ENCODE assay signal across 8 mouse cellular contexts in the genomic region with DNA sequence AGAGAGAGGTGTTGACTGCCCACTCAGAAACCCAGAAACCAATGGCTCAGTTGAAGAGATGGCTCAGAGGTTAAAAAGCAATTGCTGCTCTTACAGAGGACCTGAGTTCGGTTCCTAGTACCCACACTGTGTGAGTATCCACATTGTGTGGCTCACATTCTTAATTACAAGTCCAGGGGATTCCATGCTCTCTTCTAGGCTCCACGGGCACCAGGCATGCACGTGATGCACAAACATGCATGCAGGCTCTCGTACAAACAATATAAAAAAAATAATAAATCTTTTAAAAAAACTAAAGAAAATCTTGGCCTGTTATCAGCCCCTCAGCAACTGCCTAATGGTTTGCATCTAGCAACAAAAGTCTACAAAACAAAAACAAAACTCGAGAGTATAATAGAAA. TPM values are rescaled to one million over a fixed set of nuclear protein-coding genes. Genes with fewer than 3 reads are reported as not detected.
DNase-seq lines count a peak whose midpoint lies in the region; ATAC-seq and TF ChIP-seq lines count a peak whose summit lies in the region.

No protein-coding gene starts in this region.

- H3K4me2 ChIP-seq in CH12.LX (ENCODE audit: insufficient read depth, low read depth, poor library complexity, severe bottlenecking): peak overlapping the region; percentile 84
- H3K4me2 ChIP-seq in forebrain, embryonic 14.5 days (ENCODE audit: low read length): peak overlapping the region; percentile 64
- H3K4me2 ChIP-seq in liver, embryonic 14.5 days (ENCODE audit: low read depth): peak overlapping the region; percentile 74
- H3K4me2 ChIP-seq in stomach, postnatal 0 days (replicated peaks; ENCODE audit: low read depth): peak overlapping the region; percentile 77

- no peak for TF ChIP-seq EP300 in CH12.LX (IDR thresholded peaks at IDR 0.05; ENCODE audit: low read length)
- no peak for TF ChIP-seq EP300 in liver, embryonic 14.5 days (IDR thresholded peaks at IDR 0.05; ENCODE audit: low read depth)
- TF ChIP-seq EP300 in stomach, postnatal 0 days (optimal IDR thresholded peaks at IDR 0.05): no peak

- no peak for TF ChIP-seq POLR2A in CH12.LX (IDR thresholded peaks at IDR 0.05; ENCODE audit: low read depth, low read length)

- TF ChIP-seq RAD21 in CH12.LX (IDR thresholded peaks at IDR 0.05; ENCODE audit: low read depth, low read length): no peak

- dilution Hi-C loops in CH12.LX (cut with MboI; ENCODE audit: extremely low pct_ligation_motif_present, extremely low pct_unique_long_range_greater_than_20kb, low sequenced_read_pairs): no loop called here

- H3K4me3 ChIP-seq in CH12.LX (replicated peaks in 1 of 3; ENCODE audit: low read depth in 2 of 3, low read length in 2 of 3, poor library complexity in 1 of 3): peak overlapping the region; percentile 56 to 61 (median 58)
- H3K4me3 ChIP-seq in forebrain, embryonic 14.5 days (ENCODE audit: low read depth, low read length): peak overlapping the region; percentile 45
- H3K4me3 ChIP-seq in liver, embryonic 14.5 days (ENCODE audit: insufficient read depth in 1 of 2, low read depth in 2 of 2, low read length in 2 of 2): peak overlapping the region; percentile 71 to 99
- peak overlapping the region; percentile 57 for H3K4me3 ChIP-seq in stomach, postnatal 0 days (ENCODE audit: low read depth, low read length)

- H3K27ac ChIP-seq in CH12.LX (ENCODE audit: insufficient read depth, low read depth): no peak overlapping the region
- H3K27ac ChIP-seq in forebrain, embryonic 14.5 days (ENCODE audit: low read depth, low read length): 0 out of 2 replicates have a peak overlapping the region, but pooled peaks have one; percentile 79
- no peak overlapping the region for H3K27ac ChIP-seq in liver, embryonic 14.5 days
- H3K27ac ChIP-seq in stomach, postnatal 0 days (replicated peaks): peak overlapping the region; percentile 80

- no peaks in the 10 kb centered on the region for H3K79me2 ChIP-seq in CH12.LX (replicated peaks; ENCODE audit: control insufficient read depth, extremely low read depth, insufficient read depth, poor library complexity, severe bottlenecking)

- peak; percentile 13 for DNase-seq in embryo, embryonic 11 days
- DNase-seq in embryo, embryonic 10.5 days (ENCODE audit: low spot score): no peak
- no peak for DNase-seq in CH12.LX (ENCODE audit: extremely low read depth)
- no peak for DNase-seq in forebrain, embryonic 14.5 days (ENCODE audit: low spot score)
- DNase-seq in liver, embryonic 14.5 days (ENCODE audit: low read depth in 3 of 3, low spot score in 3 of 3): no peak
- no peak for DNase-seq in stomach, postnatal 0 days (ENCODE audit: low spot score)
- no peak for DNase-seq in left cerebral cortex, adult 8-10 months (ENCODE audit: low spot score in 2 of 2)
- no peak for DNase-seq in right cerebral cortex, postnatal 14 days

- H3K9ac ChIP-seq in CH12.LX (ENCODE audit: insufficient read depth, low read depth): peak overlapping the region; percentile 42
- peak overlapping the region; percentile 60 for H3K9ac ChIP-seq in forebrain, embryonic 14.5 days (ENCODE audit: low read length)
- peak overlapping the region; percentile 58 for H3K9ac ChIP-seq in liver, embryonic 14.5 days (replicated peaks)
- H3K9ac ChIP-seq in stomach, postnatal 0 days (ENCODE audit: low read length): peak overlapping the region; percentile 59

- peak; percentile 35; the same call in 1 of the 2 replicates for ATAC-seq in forebrain, embryonic 14.5 days
- no peak for ATAC-seq in liver, embryonic 14.5 days (ENCODE audit: insufficient read depth)
- ATAC-seq in stomach, postnatal 0 days (ENCODE audit: low FRiP score, low TSS enrichment): no peak

- H3K9me3 ChIP-seq in CH12.LX (replicated peaks; ENCODE audit: low read length): no peaks in the 10 kb centered on the region
- no peaks in the 10 kb centered on the region for H3K9me3 ChIP-seq in forebrain, embryonic 14.5 days (replicated peaks; ENCODE audit: control insufficient read depth, low read length)
- H3K9me3 ChIP-seq in liver, embryonic 14.5 days (ENCODE audit: control insufficient read depth, low read length): no peaks in the 10 kb centered on the region
- no peaks in the 10 kb centered on the region for H3K9me3 ChIP-seq in stomach, postnatal 0 days (ENCODE audit: control insufficient read depth, low read length)

- WGBS in forebrain, embryonic 14.5 days: 72% methylated on average over 5 of the region's 5 CpGs
- WGBS in liver, embryonic 14.5 days (ENCODE audit: insufficient replicate concordance): 54% methylated on average over 5 of the region's 5 CpGs
- WGBS in stomach, postnatal 0 days: 62% methylated on average over 5 of the region's 5 CpGs

- in situ Hi-C loops in CH12.LX (cut with MboI; ENCODE audit: low pct_ligation_motif_present, low pct_unique_long_range_greater_than_20kb, low sequenced_read_pairs): no loop called here

- TF ChIP-seq CTCF in CH12.LX (conservative IDR thresholded peaks at IDR 0.05 in 1 of 2, IDR thresholded peaks at IDR 0.05 in 1 of 2; ENCODE audit: low read depth in 2 of 2, low read length in 2 of 2): no peak
- no peak for TF ChIP-seq CTCF in liver, embryonic 14.5 days (IDR thresholded peaks at IDR 0.05; ENCODE audit: low read depth)
- TF ChIP-seq CTCF in stomach, postnatal 0 days (IDR thresholded peaks at IDR 0.05; ENCODE audit: low read depth): no peak

- peaks cover 4 to 8% of the 10 kb centered on the region in 2 experiments for H3K36me3 ChIP-seq in CH12.LX (replicated peaks in 1 of 2; ENCODE audit: control insufficient read depth in 1 of 2, insufficient read depth in 1 of 2, low read length in 1 of 2)
- no peaks in the 10 kb centered on the region for H3K36me3 ChIP-seq in forebrain, embryonic 14.5 days (ENCODE audit: control insufficient read depth, insufficient read depth, low read length)
- H3K36me3 ChIP-seq in liver, embryonic 14.5 days (replicated peaks; ENCODE audit: control insufficient read depth, insufficient read depth, low read depth): no peaks in the 10 kb centered on the region
- no peaks in the 10 kb centered on the region for H3K36me3 ChIP-seq in stomach, postnatal 0 days (ENCODE audit: control insufficient read depth, insufficient read depth, low read length)

- no peaks in the 10 kb centered on the region for H3K27me3 ChIP-seq in CH12.LX (replicated peaks)
- H3K27me3 ChIP-seq in forebrain, embryonic 14.5 days (replicated peaks; ENCODE audit: control insufficient read depth, insufficient read depth, low read length): no peaks in the 10 kb centered on the region
- no peaks in the 10 kb centered on the region for H3K27me3 ChIP-seq in liver, embryonic 14.5 days (ENCODE audit: control insufficient read depth, insufficient read depth, low read length)
- H3K27me3 ChIP-seq in stomach, postnatal 0 days (ENCODE audit: control insufficient read depth, insufficient read depth, low read length): no peaks in the 10 kb centered on the region

- H3K4me1 ChIP-seq in CH12.LX (ENCODE audit: control insufficient read depth in 1 of 2, insufficient read depth in 2 of 2): peaks cover 0 to 27% of the 10 kb centered on the region in 2 experiments; a peak in 2 of 4 replicates
- H3K4me1 ChIP-seq in forebrain, embryonic 14.5 days (ENCODE audit: control insufficient read depth, insufficient read depth, low read length): peaks cover 4% of the 10 kb centered on the region; the same call in 1 of the 2 replicates
- peaks cover 2 to 9% of the 10 kb centered on the region in 2 experiments; a peak in 3 of 4 replicates for H3K4me1 ChIP-seq in liver, embryonic 14.5 days (replicated peaks; ENCODE audit: control insufficient read depth in 2 of 2, insufficient read depth in 2 of 2, low read length in 1 of 2)
- H3K4me1 ChIP-seq in stomach, postnatal 0 days (replicated peaks; ENCODE audit: control insufficient read depth, insufficient read depth): no peaks in the 10 kb centered on the region

TF ChIP-seq in CH12.LX, 34 proteins besides CTCF, POLR2A, EP300 and RAD21 (continues in another document):
- TF ChIP-seq E2F4 (IDR thresholded peaks at IDR 0.05; ENCODE audit: insufficient replicate concordance, low read depth, low read length) (no peak), TCF12 (IDR thresholded peaks at IDR 0.05; ENCODE audit: low read depth, low read length) (no peak), ZMIZ1 (IDR thresholded peaks at IDR 0.05; ENCODE audit: low read depth, low read length) (no peak), CHD2 (IDR thresholded peaks at IDR 0.05; ENCODE audit: low read length) (no peak), JUN (IDR thresholded peaks at IDR 0.05; ENCODE audit: insufficient read depth, low read depth, low read length) (no peak), BHLHE40 (IDR thresholded peaks at IDR 0.05; ENCODE audit: low read depth, low read length) (peak; percentile 83), GABPA (IDR thresholded peaks at IDR 0.05; ENCODE audit: insufficient replicate concordance, low read depth, low read length) (no peak), MAZ (IDR thresholded peaks at IDR 0.05; ENCODE audit: low read depth, low read length) (no peak), UBTF (IDR thresholded peaks at IDR 0.05; ENCODE audit: low read depth, low read length) (no peak), SMC3 (IDR thresholded peaks at IDR 0.05; ENCODE audit: low read depth, low read length) (no peak), RCOR1 (conservative IDR thresholded peaks at IDR 0.05; ENCODE audit: low read depth, low read length) (no peak), MYC (IDR thresholded peaks at IDR 0.05; ENCODE audit: low read depth, low read length) (peak; percentile 10; the same call in 1 of the 2 replicates), KAT2A (IDR thresholded peaks at IDR 0.05; ENCODE audit: insufficient replicate concordance, low read length) (no peak), MXI1 (IDR thresholded peaks at IDR 0.05; ENCODE audit: low read depth, low read length) (no peak), NRF1 (IDR thresholded peaks at IDR 0.05; ENCODE audit: low read depth, low read length) (no peak), ZKSCAN1 (IDR thresholded peaks at IDR 0.05; ENCODE audit: borderline replicate concordance, low read depth, low read length) (no peak), HCFC1 (IDR thresholded peaks at IDR 0.05; ENCODE audit: low read depth, low read length) (no peak), NELFE (IDR thresholded peaks at IDR 0.05; ENCODE audit: low read depth, low read length) (no peak), ZC3H11A (IDR thresholded peaks at IDR 0.05; ENCODE audit: low read depth, low read length) (no peak), CHD1 (IDR thresholded peaks at IDR 0.05; ENCODE audit: low read depth, low read length) (peak; percentile 57; the same call in 1 of the 2 replicates)

RNA-seq across cellular contexts. Expression of gene Egf, which starts 30.6 kb away (rescaled TPM):
- total RNA-seq in CH12.LX (2012; rRNA removed) (2.6 and 3.9 TPM in 2 replicates), CH12.LX (2014; rRNA removed) (2.3 and 2.7 TPM in 2 replicates)
- polyA plus RNA-seq in CH12.LX (2012; ENCODE audit: insufficient read length, low read depth): 3.4 and 4.1 TPM in 2 replicates
- polyA plus RNA-seq in forebrain, embryonic 14.5 days (2014; fragmentation: Nextera tagmentation; extraction: Ambion mirVana): 0.89 and 1.5 TPM in 2 replicates
- polyA plus RNA-seq in liver, embryonic 14.5 days (2012; rRNA removed): 0.42 and 0.77 TPM in 2 replicates
- polyA plus RNA-seq in liver, embryonic 14.5 days (2014; fragmentation: Nextera tagmentation; extraction: Ambion mirVana): 0.25 and 0.59 TPM in 2 replicates
- polyA plus RNA-seq in stomach, postnatal 0 days (2015; fragmentation: Nextera tagmentation; extraction: Ambion mirVana): 0.52 and 1.3 TPM in 2 replicates
- 1 to 10 TPM; 1.8 to 2.7 (median 2.3) TPM for total RNA-seq in left cerebral cortex, adult 8-10 months (2022)

Comparison
In these comparisons a context has a peak if more than half of its experiments do, and no peak if none do; other contexts are left out.
1. H3K27ac ChIP-seq: peak in forebrain, embryonic 14.5 days (single experiment) and stomach, postnatal 0 days (single experiment); none in CH12.LX (single experiment) and liver, embryonic 14.5 days (single experiment).
2. Peak in every context shown above with its lines, with median percentiles within 50 percentile points of each other: H3K4me2 ChIP-seq, H3K4me3 ChIP-seq and H3K9ac ChIP-seq.